Mouse (Mus musculus): ENCODE results near the gene Aip. TPM values are rescaled to one million over a fixed set of nuclear protein-coding genes. Genes with fewer than 3 reads are reported as not detected.
"Not testable (repeated sequence)": the region's sequence is repeated elsewhere in the genome, so short reads cannot be mapped to it uniquely, and the experiment has no call there.

Aip gene
- total RNA-seq, 2 experiments from 2014 or later, result 56.8 to 64.0 TPM

- intact Hi-C loops (cut with DNase I), result loop anchor here (1.0 kb wide), 1 partner anchor 14 kb away; no protein-coding TSS in a partner anchor
- no peak for DNase-seq
Observed at GRCm38 (mm10) chr19:4071406-4071805, 54.3 kb downstream of the Aip start.

GRCm38 (mm10) chr19:4070756-4071155 lies 54.9 kb downstream of the Aip start:
- no peak for DNase-seq
- intact Hi-C loops (cut with DNase I), result loop anchor here (1.0 kb wide), 1 partner anchor 13 kb away; no protein-coding TSS in a partner anchor

GRCm38 (mm10) chr19:4070311-4070710 lies 55.3 kb downstream of the Aip start:
- intact Hi-C loops (cut with DNase I), result no loop called here
- DNase-seq, result no peak

GRCm38 (mm10) chr19:4068717-4069410 lies 56.8 kb downstream of the Aip start:
- no peak for DNase-seq
- intact Hi-C loops (cut with DNase I), result no loop called here

- intact Hi-C loops (cut with DNase I); DNase-seq: not testable (repeated sequence)
Observed at GRCm38 (mm10) chr19:4068242-4068641, 57.4 kb downstream of the Aip start.

GRCm38 (mm10) chr19:4066877-4067276 lies 58.8 kb downstream of the Aip start:
- intact Hi-C loops (cut with DNase I), result no loop called here
- DNase-seq, result no peak

GRCm38 (mm10) chr19:4066280-4066679 lies 59.4 kb downstream of the Aip start:
- intact Hi-C loops (cut with DNase I), result no loop called here

GRCm38 (mm10) chr19:4064501-4064900 lies 61.2 kb downstream of the Aip start:
- DNase-seq; intact Hi-C loops (cut with DNase I): not testable (repeated sequence)

More at GRCm38 (mm10) chr19:4066280-4066679, 59.4 kb downstream of the Aip start:
- DNase-seq, result no peak

Other genes with a start within 250 kb of the Aip start
- 10 to 100 TPM in 1 of 2 experiments, 1 to 10 TPM in 1; 9.1 to 17.7 TPM for gene Tcirg1, start 218.7 kb downstream of the Aip start, total RNA-seq (2021)
- 100 to 1,000 TPM; 508 to 532 TPM for gene Ndufs8, start 213.1 kb downstream of the Aip start, total RNA-seq (2021)
- 1 to 10 TPM; 1.5 to 1.6 TPM for gene Aldh3b1, start 196.1 kb downstream of the Aip start, total RNA-seq (2021)
- gene Unc93b1, start 190.7 kb downstream of the Aip start, total RNA-seq (2021), result 10 to 100 TPM; 16.9 to 20.6 TPM
- under 1 TPM; 0.38 to 0.56 TPM for gene Aldh3b3, start 167.2 kb downstream of the Aip start, total RNA-seq (2021)
- under 1 TPM in 1 of 2 experiments, not detected in 1; 0.39 TPM for gene Aldh3b2, start 153.5 kb downstream of the Aip start, total RNA-seq (2021)
- gene Acy3, start 139.3 kb downstream of the Aip start, total RNA-seq (2021), result 10 to 100 TPM; 22.8 to 24.4 TPM
- gene Tbx10, start 133.1 kb downstream of the Aip start, total RNA-seq (2021), result not detected
- gene Nudt8, start 125.3 kb downstream of the Aip start, total RNA-seq (2021), result 100 to 1,000 TPM; 126 to 140 TPM
- 1 to 10 TPM; 1.3 to 1.4 TPM for gene Gm49405, start 125.2 kb downstream of the Aip start, total RNA-seq (2021)
- gene Doc2g, start 122.5 kb downstream of the Aip start, total RNA-seq (2021), result 100 to 1,000 TPM; 174 to 196 TPM
- gene Ndufv1, start 113.1 kb downstream of the Aip start, total RNA-seq (2021), result 1,000 to 10,000 TPM; 1,111 to 1,164 TPM
- 100 to 1,000 TPM; 339 to 350 TPM for gene Gstp1, start 87.9 kb downstream of the Aip start, total RNA-seq (2021)
- gene Gstp2, start 79.8 kb downstream of the Aip start, total RNA-seq (2021), result 100 to 1,000 TPM; 120 to 124 TPM
- gene Gstp3, start 66.3 kb downstream of the Aip start, total RNA-seq (2021), result not detected
- not detected for gene Cabp2, start 44.3 kb downstream of the Aip start, total RNA-seq (2021)
- gene Cdk2ap2, start 28.7 kb downstream of the Aip start, total RNA-seq (2021), result 10 to 100 TPM; 35.3 to 39.1 TPM
- 10 to 100 TPM; 20.7 to 22.9 TPM for gene Pitpnm1, start 25.9 kb downstream of the Aip start, total RNA-seq (2021)
- not detected for gene Gpr152, start 13.9 kb upstream of the Aip start, total RNA-seq (2021)
- under 1 TPM in 1 of 2 experiments, not detected in 1; 0.19 TPM for gene Cabp4, start 18.2 kb upstream of the Aip start, total RNA-seq (2021)
- gene Coro1b, start 22.8 kb upstream of the Aip start, total RNA-seq (2021), result 10 to 100 TPM; 52.4 to 55.6 TPM
- gene Ptprcap, start 27.7 kb upstream of the Aip start, total RNA-seq (2021), result 1 to 10 TPM; 1.1 to 1.3 TPM
- gene Rps6kb2, start 37.5 kb upstream of the Aip start, total RNA-seq (2021), result 10 to 100 TPM; 16.4 to 18.8 TPM
- 10 to 100 TPM; 29.4 to 33.7 TPM for gene Carns1, start 49.6 kb upstream of the Aip start, total RNA-seq (2021)
- 10 to 100 TPM in 1 of 2 experiments, 1 to 10 TPM in 1; 6.6 to 11.1 TPM for gene Tbc1d10c, start 65.4 kb upstream of the Aip start, total RNA-seq (2021)
- gene Ppp1ca, start 66.2 kb upstream of the Aip start, total RNA-seq (2021), result 100 to 1,000 TPM; 326 to 332 TPM
- 1 to 10 TPM; 5.2 to 5.3 TPM for gene Rad9a, start 75.8 kb upstream of the Aip start, total RNA-seq (2021)
- 1 to 10 TPM in 1 of 2 experiments, under 1 TPM in 1; 0.51 to 1.2 TPM for gene Clcf1, start 88.4 kb upstream of the Aip start, total RNA-seq (2021)
- not detected for gene AC109138.7, start 88.5 kb upstream of the Aip start, total RNA-seq (2021)
- gene Pold4, start 106.0 kb upstream of the Aip start, total RNA-seq (2021), result 10 to 100 TPM; 11.9 to 13.7 TPM
- 1 to 10 TPM; 7.2 to 8.6 TPM for gene Ssh3, start 143.3 kb upstream of the Aip start, total RNA-seq (2021)
- gene Ankrd13d, start 157.3 kb upstream of the Aip start, total RNA-seq (2021), result under 1 TPM; 0.51 to 0.80 TPM
- 10 to 100 TPM; 47.5 to 50.4 TPM for gene Grk2, start 180.4 kb upstream of the Aip start, total RNA-seq (2021)

All from heart, postnatal 36 days (tissue).